Mouse (Mus musculus): Measurements from ENCODE around the gene Wdr6. TPM values are rescaled to one million over a fixed set of nuclear protein-coding genes. Genes with fewer than 3 reads are reported as not detected.
"Not testable (repeated sequence)": the region's sequence is repeated elsewhere in the genome, so short reads cannot be mapped to it uniquely, and the experiment has no call there.

Gene Wdr6
- polyA plus RNA-seq (2015; fragmentation: Nextera tagmentation; extraction: Ambion mirVana): 82.0 and 86.6 TPM in 2 replicates

- peak; percentile 98 for ATAC-seq (ENCODE audit: insufficient read depth, low FRiP score)
- Histone ChIP-seq H3K4me3 (replicated peaks; ENCODE audit: low read length) (peak within 1 kb of the TSS; percentile 72), H3K27ac (ENCODE audit: low read length) (peak within 1 kb of the TSS; percentile 90), H3K4me1 (ENCODE audit: control insufficient read depth, insufficient read depth, low read length) (peaks cover 31% of the 10 kb centered on the region), H3K4me2 (ENCODE audit: low read depth, low read length) (peak within 1 kb of the TSS; percentile 91), H3K9me3 (replicated peaks; ENCODE audit: control insufficient read depth, low read length) (no peaks in the 10 kb centered on the region), H3K36me3 (ENCODE audit: control insufficient read depth, insufficient read depth, low read length) (peaks cover 7% of the 10 kb centered on the region; the same call in 1 of the 2 replicates), H3K9ac (ENCODE audit: low read length) (peak within 1 kb of the TSS; percentile 94), H3K27me3 (ENCODE audit: control insufficient read depth, insufficient read depth, low read length) (no peaks in the 10 kb centered on the region)
- 4% methylated on average over 51 of the region's 51 CpGs for WGBS
Observed at GRCm38 (mm10) chr9:108578545-108579343, at the start of gene Wdr6. Gene Wdr6, minus strand, starts transcription at chr9:108578739.

- H3K4me3 ChIP-seq (replicated peaks; ENCODE audit: low read length): no peak overlapping the region
- no peak overlapping the region for H3K9ac ChIP-seq (ENCODE audit: low read length)
- H3K4me2 ChIP-seq (ENCODE audit: low read depth, low read length): no peak overlapping the region
- 76% methylated on average over 4 of the region's 4 CpGs for WGBS
- no peaks in the 10 kb centered on the region for H3K36me3 ChIP-seq (ENCODE audit: control insufficient read depth, insufficient read depth, low read length)
- H3K27ac ChIP-seq (ENCODE audit: low read length): no peak overlapping the region
- no peaks in the 10 kb centered on the region for H3K27me3 ChIP-seq (ENCODE audit: control insufficient read depth, insufficient read depth, low read length)
- no peaks in the 10 kb centered on the region for H3K4me1 ChIP-seq (ENCODE audit: control insufficient read depth, insufficient read depth, low read length)
- H3K9me3 ChIP-seq (replicated peaks; ENCODE audit: control insufficient read depth, low read length): no peaks in the 10 kb centered on the region
- no peak for ATAC-seq (ENCODE audit: insufficient read depth, low FRiP score)
Observed at GRCm38 (mm10) chr9:108628141-108628540, 49.6 kb upstream of the Wdr6 start.

- H3K27me3 ChIP-seq (ENCODE audit: control insufficient read depth, insufficient read depth, low read length): no peaks in the 10 kb centered on the region
- no peak overlapping the region for H3K4me2 ChIP-seq (ENCODE audit: low read depth, low read length)
- H3K9ac ChIP-seq (ENCODE audit: low read length): no peak overlapping the region
- no peak overlapping the region for H3K4me3 ChIP-seq (replicated peaks; ENCODE audit: low read length)
- H3K36me3 ChIP-seq (ENCODE audit: control insufficient read depth, insufficient read depth, low read length): no peaks in the 10 kb centered on the region
- no peak overlapping the region for H3K27ac ChIP-seq (ENCODE audit: low read length)
- H3K9me3 ChIP-seq (replicated peaks; ENCODE audit: control insufficient read depth, low read length): no peaks in the 10 kb centered on the region
- no peaks in the 10 kb centered on the region for H3K4me1 ChIP-seq (ENCODE audit: control insufficient read depth, insufficient read depth, low read length)
- no peak for ATAC-seq (ENCODE audit: insufficient read depth, low FRiP score)
- 59% methylated on average over 2 of the region's 2 CpGs for WGBS
Observed at GRCm38 (mm10) chr9:108626498-108626897, 48.0 kb upstream of the Wdr6 start.

- H3K27me3 ChIP-seq (ENCODE audit: control insufficient read depth, insufficient read depth, low read length): no peaks in the 10 kb centered on the region
- no peak overlapping the region for H3K4me2 ChIP-seq (ENCODE audit: low read depth, low read length)
- H3K9me3 ChIP-seq (replicated peaks; ENCODE audit: control insufficient read depth, low read length): no peaks in the 10 kb centered on the region
- no peak overlapping the region for H3K27ac ChIP-seq (ENCODE audit: low read length)
- no peak overlapping the region for H3K9ac ChIP-seq (ENCODE audit: low read length)
- no peaks in the 10 kb centered on the region for H3K4me1 ChIP-seq (ENCODE audit: control insufficient read depth, insufficient read depth, low read length)
- 91% methylated on average over 1 of the region's 1 CpGs for WGBS
- no peak for ATAC-seq (ENCODE audit: insufficient read depth, low FRiP score)
- H3K4me3 ChIP-seq (replicated peaks; ENCODE audit: low read length): no peak overlapping the region
- peaks cover 8% of the 10 kb centered on the region; the same call in 1 of the 2 replicates for H3K36me3 ChIP-seq (ENCODE audit: control insufficient read depth, insufficient read depth, low read length)
Observed at GRCm38 (mm10) chr9:108617301-108617700, 38.8 kb upstream of the Wdr6 start.

GRCm38 (mm10) chr9:108611488-108611887, 32.9 kb upstream of the Wdr6 start:
- H3K36me3 ChIP-seq (ENCODE audit: control insufficient read depth, insufficient read depth, low read length): peaks cover 31% of the 10 kb centered on the region; the same call in 1 of the 2 replicates

GRCm38 (mm10) chr9:108608889-108609288, 30.4 kb upstream of the Wdr6 start:
- no peaks in the 10 kb centered on the region for H3K27me3 ChIP-seq (ENCODE audit: control insufficient read depth, insufficient read depth, low read length)
- 77% methylated on average over 4 of the region's 4 CpGs for WGBS
- no peak overlapping the region for H3K4me2 ChIP-seq (ENCODE audit: low read depth, low read length)
- peaks cover 38% of the 10 kb centered on the region; the same call in 1 of the 2 replicates for H3K36me3 ChIP-seq (ENCODE audit: control insufficient read depth, insufficient read depth, low read length)
- ATAC-seq (ENCODE audit: insufficient read depth, low FRiP score): no peak
- H3K9ac ChIP-seq (ENCODE audit: low read length): no peak overlapping the region
- no peak overlapping the region for H3K4me3 ChIP-seq (replicated peaks; ENCODE audit: low read length)
- no peak overlapping the region for H3K27ac ChIP-seq (ENCODE audit: low read length)
- no peaks in the 10 kb centered on the region for H3K9me3 ChIP-seq (replicated peaks; ENCODE audit: control insufficient read depth, low read length)
- no peaks in the 10 kb centered on the region for H3K4me1 ChIP-seq (ENCODE audit: control insufficient read depth, insufficient read depth, low read length)

More at GRCm38 (mm10) chr9:108611488-108611887, 32.9 kb upstream of the Wdr6 start:
- no peak overlapping the region for H3K27ac ChIP-seq (ENCODE audit: low read length)
- 95% methylated on average over 10 of the region's 10 CpGs for WGBS
- no peaks in the 10 kb centered on the region for H3K4me1 ChIP-seq (ENCODE audit: control insufficient read depth, insufficient read depth, low read length)
- no peak overlapping the region for H3K9ac ChIP-seq (ENCODE audit: low read length)
- no peak for ATAC-seq (ENCODE audit: insufficient read depth, low FRiP score)
- H3K9me3 ChIP-seq (replicated peaks; ENCODE audit: control insufficient read depth, low read length): no peaks in the 10 kb centered on the region
- no peak overlapping the region for H3K4me3 ChIP-seq (replicated peaks; ENCODE audit: low read length)
- no peak overlapping the region for H3K4me2 ChIP-seq (ENCODE audit: low read depth, low read length)
- H3K27me3 ChIP-seq (ENCODE audit: control insufficient read depth, insufficient read depth, low read length): no peaks in the 10 kb centered on the region

- H3K4me1 ChIP-seq (ENCODE audit: control insufficient read depth, insufficient read depth, low read length); H3K4me3 ChIP-seq (replicated peaks; ENCODE audit: low read length); H3K27me3 ChIP-seq (ENCODE audit: control insufficient read depth, insufficient read depth, low read length); ATAC-seq (ENCODE audit: insufficient read depth, low FRiP score); H3K27ac ChIP-seq (ENCODE audit: low read length); H3K4me2 ChIP-seq (ENCODE audit: low read depth, low read length); H3K9ac ChIP-seq (ENCODE audit: low read length); H3K9me3 ChIP-seq (replicated peaks; ENCODE audit: control insufficient read depth, low read length): not testable (repeated sequence)
- peaks cover 44% of the 10 kb centered on the region; the same call in 1 of the 2 replicates for H3K36me3 ChIP-seq (ENCODE audit: control insufficient read depth, insufficient read depth, low read length)
- WGBS: 88% methylated on average over 5 of the region's 5 CpGs
Observed at GRCm38 (mm10) chr9:108607929-108608328, 29.4 kb upstream of the Wdr6 start.

GRCm38 (mm10) chr9:108601986-108602385, 23.4 kb upstream of the Wdr6 start:
- Histone ChIP-seq H3K4me2 (ENCODE audit: low read depth, low read length) (no peak overlapping the region), H3K4me1 (ENCODE audit: control insufficient read depth, insufficient read depth, low read length) (peaks cover 4% of the 10 kb centered on the region; the same call in 1 of the 2 replicates), H3K36me3 (ENCODE audit: control insufficient read depth, insufficient read depth, low read length) (peaks cover 18% of the 10 kb centered on the region; the same call in 1 of the 2 replicates), H3K9me3 (replicated peaks; ENCODE audit: control insufficient read depth, low read length) (no peaks in the 10 kb centered on the region), H3K4me3 (replicated peaks; ENCODE audit: low read length) (no peak overlapping the region), H3K27ac (ENCODE audit: low read length) (no peak overlapping the region), H3K27me3 (ENCODE audit: control insufficient read depth, insufficient read depth, low read length) (no peaks in the 10 kb centered on the region), H3K9ac (ENCODE audit: low read length) (no peak overlapping the region)
- no peak for ATAC-seq (ENCODE audit: insufficient read depth, low FRiP score)
- WGBS: 73% methylated on average over 4 of the region's 4 CpGs

GRCm38 (mm10) chr9:108600011-108600410, 21.5 kb upstream of the Wdr6 start:
- Histone ChIP-seq H3K4me1 (ENCODE audit: control insufficient read depth, insufficient read depth, low read length) (peaks cover 8% of the 10 kb centered on the region; the same call in 1 of the 2 replicates), H3K9ac (ENCODE audit: low read length) (no peak overlapping the region), H3K27me3 (ENCODE audit: control insufficient read depth, insufficient read depth, low read length) (no peaks in the 10 kb centered on the region), H3K4me3 (replicated peaks; ENCODE audit: low read length) (no peak overlapping the region), H3K9me3 (replicated peaks; ENCODE audit: control insufficient read depth, low read length) (no peaks in the 10 kb centered on the region), H3K4me2 (ENCODE audit: low read depth, low read length) (no peak overlapping the region), H3K27ac (ENCODE audit: low read length) (no peak overlapping the region), H3K36me3 (ENCODE audit: control insufficient read depth, insufficient read depth, low read length) (0 out of 2 replicates have a peak, but pooled peaks cover 13% of the 10 kb centered on the region)
- 40% methylated on average over 2 of the region's 2 CpGs for WGBS
- ATAC-seq (ENCODE audit: insufficient read depth, low FRiP score): no peak; the same call in 1 of the 2 replicates
